Mouse (Mus musculus) C2C12 (cell line): ENCODE measurements at regions not wholly inside any gene's neighbourhood (a gene's known extent, or its start where the extent isn't known, plus 50 kb on each side); places are given as distances from the start of the nearest gene placed in this dataset.

ENCODE experiments used
- CEBPB ChIP-seq: IDR thresholded peaks from one replicate; pipeline ENCODE4 v1.6.1; 2011; ENCODE audit warnings: low read depth, mild to moderate bottlenecking, control low read depth, moderate library complexity
- CTCF ChIP-seq: IDR thresholded peaks from one replicate; pipeline ENCODE4 v1.5.1; 2011; ENCODE audit not compliant: control insufficient read depth, insufficient read depth, insufficient read length
- MAX ChIP-seq: IDR thresholded peaks from one replicate; pipeline ENCODE4 v1.6.1; 2011; ENCODE audit warnings: mild to moderate bottlenecking, control low read depth
- USF1 ChIP-seq: IDR thresholded peaks from one replicate; pipeline ENCODE4 v1.6.1; 2011; ENCODE audit warnings: low read depth, mild to moderate bottlenecking, control low read depth, moderate library complexity

- TF ChIP-seq CTCF (no peak), USF1 (no peak), CEBPB (no peak), MAX (no peak)
These were observed 52.0 kb upstream of the Pim1 start for GRCm38 (mm10) chr17:29438347-29439235.
